Mouse (Mus musculus) neural tube, embryonic 14.5 days (tissue): Measurements from ENCODE around the gene Actl7b. TPM values are rescaled to one million over a fixed set of nuclear protein-coding genes. Genes with fewer than 3 reads are reported as not detected.

ENCODE experiments used
- ATAC-seq: fragments of 200-750 bp; cut with Nextera tagmentation; 2 replicates; pipeline ENCODE4 v1.8.0; 2017; ENCODE audit warnings: low read depth, mild to moderate bottlenecking, moderate TSS enrichment, moderate library complexity
- H3K27ac ChIP-seq: fragments of 300-500 bp; sonication (generic); 2 replicates; pipeline ENCODE4 v1.5.1; 2014; ENCODE audit warnings: low read depth, mild to moderate bottlenecking, control low read depth, low read length, moderate library complexity, mixed read lengths
- H3K27me3 ChIP-seq: fragments of 300-500 bp; sonication (generic); 2 replicates; pipeline ENCODE4 v1.6.1; 2014; ENCODE audit warnings: low read length; ENCODE audit not compliant: control insufficient read depth, insufficient read depth
- H3K36me3 ChIP-seq: fragments of 300-500 bp; sonication (generic); 2 replicates; pipeline ENCODE4 v1.6.1; 2014; ENCODE audit warnings: low read length, mixed read lengths; ENCODE audit not compliant: control insufficient read depth, insufficient read depth
- H3K4me1 ChIP-seq: fragments of 300-500 bp; sonication (generic); 2 replicates; pipeline ENCODE4 v1.6.1; 2014; ENCODE audit warnings: low read length; ENCODE audit not compliant: control insufficient read depth, insufficient read depth
- H3K4me2 ChIP-seq: fragments of 300-500 bp; sonication (generic); 2 replicates; pipeline ENCODE4 v1.6.1; 2014; ENCODE audit warnings: mild to moderate bottlenecking, low read depth, low read length, control low read depth
- H3K4me3 ChIP-seq: fragments of 300-500 bp; sonication (generic); 2 replicates; pipeline ENCODE4 v1.5.1; 2014; ENCODE audit warnings: low read depth, low read length, control low read depth, mixed read lengths
- H3K9ac ChIP-seq: fragments of 300-500 bp; sonication (generic); replicated peaks from 2 replicates; pipeline ENCODE4 v1.6.1; 2014; ENCODE audit warnings: low read depth, mild to moderate bottlenecking, control low read depth, low read length, mixed read lengths
- H3K9me3 ChIP-seq: fragments of 300-500 bp; sonication (generic); 2 replicates; pipeline ENCODE4 v1.6.1; 2016; ENCODE audit warnings: low read length; ENCODE audit not compliant: control insufficient read depth
- WGBS: fragments of 180-500 bp; shearing (Covaris S2); extraction: QIAGEN DNeasy Blood & Tissue Kit; methylation state at CpG from one replicate; pipeline ENCODE4 v1.1.7; 2014; 5-methylcytosine and 5-hydroxymethylcytosine counted together
- polyA plus RNA-seq: library from polyadenylated mRNA; unstranded; fragments of >200 nt; fragmentation: Nextera tagmentation; extraction: Ambion mirVana; gene quantifications from 2 replicates; pipeline ENCODE4 v1.2.1, GENCODE M21; 2014

The Actl7b gene
- polyA plus RNA-seq, 1 experiment from 2014 or later: not detected

DNA sequence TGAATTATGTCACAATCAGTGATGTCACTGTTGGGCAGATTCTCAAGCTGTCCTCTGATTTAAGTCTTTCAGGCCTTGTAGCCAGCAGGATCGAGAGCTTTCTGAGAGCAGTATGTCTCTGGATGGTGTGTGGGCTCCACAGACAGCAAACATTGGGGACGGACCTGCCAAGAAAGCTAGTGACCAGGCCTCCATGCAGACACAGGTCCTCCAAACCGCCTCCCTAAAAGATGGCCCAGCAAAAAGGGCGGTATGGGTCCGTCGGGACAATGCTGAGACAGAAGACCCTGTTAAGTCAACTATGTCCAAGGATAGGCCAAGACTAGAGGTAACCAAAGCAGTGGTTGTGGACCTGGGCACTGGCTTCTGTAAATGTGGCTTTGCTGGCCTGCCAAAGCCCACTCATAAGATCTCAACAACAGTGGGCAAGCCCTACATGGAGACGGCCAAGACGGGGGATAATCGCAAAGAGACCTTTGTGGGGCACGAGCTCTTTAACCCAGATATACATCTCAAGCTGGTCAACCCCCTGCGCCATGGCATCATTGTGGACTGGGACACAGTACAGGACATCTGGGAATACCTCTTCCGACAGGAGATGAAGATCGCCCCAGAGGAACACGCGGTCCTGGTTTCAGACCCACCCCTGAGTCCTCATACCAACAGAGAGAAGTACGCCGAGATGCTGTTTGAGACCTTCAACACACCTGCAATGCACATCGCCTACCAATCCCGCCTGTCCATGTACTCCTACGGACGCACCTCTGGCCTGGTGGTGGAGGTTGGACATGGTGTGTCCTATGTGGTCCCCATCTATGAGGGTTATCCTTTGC, 2.3 kb upstream of the Actl7b start, which contains the start of gene Actl7a:
Gene Actl7a (plus strand): TSS at position 51 of the 833 bp plus-strand sequence.
- H3K9me3 ChIP-seq: no peaks in the 10 kb centered on the region
- ATAC-seq: no peak
- 96% methylated on average over 21 of the region's 21 CpGs for WGBS

DNA sequence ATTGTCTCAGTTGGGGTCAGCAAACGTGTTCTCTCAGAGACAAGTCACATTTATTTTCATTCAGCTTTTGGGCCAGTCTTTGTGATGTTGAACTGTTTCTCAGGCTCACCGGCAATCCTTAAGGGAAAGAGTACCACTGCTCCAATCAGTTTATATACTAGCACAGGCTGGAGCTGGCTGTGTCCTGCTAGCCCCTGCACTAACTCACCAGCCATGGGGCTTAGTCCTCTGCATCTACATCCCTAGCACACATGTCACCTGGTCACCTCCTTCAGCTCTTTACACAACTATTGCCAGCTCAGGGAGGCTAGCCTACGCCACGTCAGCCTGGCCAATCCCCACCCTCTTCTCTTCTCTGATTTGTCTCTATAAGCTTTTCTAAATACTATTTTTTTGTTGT, 1.5 kb upstream of the Actl7b start:
- no peak overlapping the region for H3K4me2 ChIP-seq
- H3K4me3 ChIP-seq: no peak overlapping the region
- no peaks in the 10 kb centered on the region for H3K27me3 ChIP-seq
- ATAC-seq: no peak
- no peak overlapping the region for H3K27ac ChIP-seq
- no peaks in the 10 kb centered on the region for H3K9me3 ChIP-seq
- no peaks in the 10 kb centered on the region for H3K4me1 ChIP-seq
- no peak overlapping the region for H3K9ac ChIP-seq
- WGBS: 86% methylated on average over 4 of the region's 4 CpGs
- peaks cover 5% of the 10 kb centered on the region; the same call in 1 of the 2 replicates for H3K36me3 ChIP-seq

More for the DNA sequence above, 2.3 kb upstream of the Actl7b start, which contains the start of gene Actl7a:
- H3K4me2 ChIP-seq: no peak within 1 kb of the TSS
- H3K36me3 ChIP-seq: peaks cover 7% of the 10 kb centered on the region
- no peaks in the 10 kb centered on the region for H3K27me3 ChIP-seq
- no peaks in the 10 kb centered on the region for H3K4me1 ChIP-seq
- no peak within 1 kb of the TSS for H3K9ac ChIP-seq
- H3K4me3 ChIP-seq: no peak within 1 kb of the TSS
- H3K27ac ChIP-seq: no peak within 1 kb of the TSS

DNA sequence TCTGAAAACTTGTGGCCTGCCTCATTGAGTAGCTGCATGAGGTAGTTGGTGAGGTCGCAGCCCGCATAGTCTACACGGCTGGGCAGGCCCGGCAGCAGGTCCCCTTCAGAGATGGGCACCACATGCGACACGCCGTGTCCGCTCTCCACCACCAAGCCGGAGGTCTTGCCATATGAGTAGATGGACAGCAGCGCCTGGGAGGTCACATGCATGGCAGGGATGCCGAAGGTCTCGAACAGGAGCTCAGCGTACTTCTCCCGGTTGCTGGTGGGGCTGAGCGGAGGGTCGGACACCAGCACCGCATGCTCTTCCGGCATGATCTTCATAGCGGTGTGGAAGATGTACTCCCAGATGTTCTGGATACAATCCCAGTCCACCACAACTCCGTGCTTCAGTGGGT, 632 bp downstream of the Actl7b start:
- no peak for ATAC-seq
- 96% methylated on average over 20 of the region's 20 CpGs for WGBS

DNA sequence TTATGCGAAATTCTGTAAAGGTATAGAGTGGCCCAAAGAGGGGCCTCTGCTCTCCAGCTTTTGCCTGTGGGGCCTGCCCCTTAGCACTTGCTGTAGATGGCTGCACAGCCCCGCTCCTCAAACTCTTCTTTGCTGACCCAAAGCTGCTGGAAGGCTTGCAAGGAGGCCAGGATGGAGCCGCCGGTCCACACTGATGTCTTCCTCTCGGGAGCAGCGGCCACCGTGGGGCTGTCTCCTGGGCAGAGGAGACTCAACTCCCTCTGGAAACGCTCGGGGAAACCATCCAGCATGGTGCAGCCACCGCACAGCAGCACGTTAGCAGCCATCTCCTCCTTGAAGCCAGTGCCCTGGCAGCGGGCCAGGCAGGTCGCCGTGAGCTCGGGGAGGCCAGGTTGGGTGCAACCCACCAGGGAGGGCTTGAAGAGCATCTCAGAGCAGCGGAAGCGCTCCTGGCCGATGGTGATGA, 1.2 kb downstream of the Actl7b start, which contains the start of gene Gm26657:
Gene Gm26657 (plus strand): TSS at position 51 of the 466 bp plus-strand sequence.
- no peaks in the 10 kb centered on the region for H3K36me3 ChIP-seq
- WGBS: 89% methylated on average over 18 of the region's 18 CpGs

More for the DNA sequence above, 632 bp downstream of the Actl7b start:
- Histone ChIP-seq H3K36me3 (no peaks in the 10 kb centered on the region), H3K4me3 (no peak overlapping the region), H3K27ac (no peak overlapping the region), H3K9ac (no peak overlapping the region), H3K9me3 (no peaks in the 10 kb centered on the region), H3K27me3 (no peaks in the 10 kb centered on the region), H3K4me1 (no peaks in the 10 kb centered on the region), H3K4me2 (no peak overlapping the region)

DNA sequence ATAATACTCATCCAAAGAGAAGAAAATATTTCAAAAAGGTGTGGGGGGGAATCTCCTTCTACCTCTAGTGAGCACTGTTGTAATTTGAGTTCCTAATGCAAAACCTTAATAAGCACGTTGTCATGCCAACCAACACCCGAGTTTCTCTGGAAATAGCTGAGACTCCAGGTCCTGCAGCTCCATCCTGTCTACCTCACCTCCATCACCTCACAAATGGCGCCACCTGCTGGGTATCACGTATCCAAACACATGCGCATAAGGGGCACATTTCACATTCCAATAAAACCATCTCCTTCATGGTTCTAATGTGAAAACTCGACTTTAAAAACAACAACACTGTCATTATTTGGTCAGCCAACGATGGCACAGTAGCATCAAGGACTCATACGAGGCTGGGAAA, 15.4 kb downstream of the Actl7b start:
- H3K9ac ChIP-seq: no peak overlapping the region

More for the DNA sequence above, 1.2 kb downstream of the Actl7b start, which contains the start of gene Gm26657:
- no peaks in the 10 kb centered on the region for H3K4me1 ChIP-seq
- H3K27me3 ChIP-seq: no peaks in the 10 kb centered on the region
- no peak within 1 kb of the TSS for H3K4me2 ChIP-seq
- H3K27ac ChIP-seq: no peak within 1 kb of the TSS
- H3K9ac ChIP-seq: no peak within 1 kb of the TSS
- no peak within 1 kb of the TSS for H3K4me3 ChIP-seq
- no peak for ATAC-seq
- H3K9me3 ChIP-seq: no peaks in the 10 kb centered on the region

DNA sequence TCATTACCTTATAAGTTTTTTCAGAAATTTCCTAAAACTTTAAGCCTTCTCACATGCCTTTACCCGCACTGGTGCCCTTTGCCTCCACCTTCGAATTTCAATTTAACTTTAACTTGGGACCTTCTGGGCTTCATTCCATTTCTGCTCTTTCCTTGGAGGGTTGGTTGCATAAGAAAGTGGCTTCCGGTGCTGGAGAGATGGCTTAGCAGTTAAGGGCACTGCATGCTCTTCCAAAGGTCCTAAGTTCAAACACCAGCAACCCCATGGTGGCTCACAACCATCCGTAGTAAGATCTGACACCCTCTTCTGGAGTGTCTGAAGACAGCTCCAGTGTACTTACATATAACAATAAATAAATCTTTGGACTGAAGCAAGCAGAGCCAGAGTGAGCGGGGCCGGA, 18.0 kb downstream of the Actl7b start:
- ATAC-seq: no peak

More for the DNA sequence above, 15.4 kb downstream of the Actl7b start:
- H3K36me3 ChIP-seq: no peaks in the 10 kb centered on the region
- 61% methylated on average over 8 of the region's 8 CpGs for WGBS
- H3K27me3 ChIP-seq: no peaks in the 10 kb centered on the region
- no peak overlapping the region for H3K4me2 ChIP-seq
- H3K4me1 ChIP-seq: no peaks in the 10 kb centered on the region
- ATAC-seq: no peak
- no peak overlapping the region for H3K27ac ChIP-seq
- no peak overlapping the region for H3K4me3 ChIP-seq
- H3K9me3 ChIP-seq: no peaks in the 10 kb centered on the region

DNA sequence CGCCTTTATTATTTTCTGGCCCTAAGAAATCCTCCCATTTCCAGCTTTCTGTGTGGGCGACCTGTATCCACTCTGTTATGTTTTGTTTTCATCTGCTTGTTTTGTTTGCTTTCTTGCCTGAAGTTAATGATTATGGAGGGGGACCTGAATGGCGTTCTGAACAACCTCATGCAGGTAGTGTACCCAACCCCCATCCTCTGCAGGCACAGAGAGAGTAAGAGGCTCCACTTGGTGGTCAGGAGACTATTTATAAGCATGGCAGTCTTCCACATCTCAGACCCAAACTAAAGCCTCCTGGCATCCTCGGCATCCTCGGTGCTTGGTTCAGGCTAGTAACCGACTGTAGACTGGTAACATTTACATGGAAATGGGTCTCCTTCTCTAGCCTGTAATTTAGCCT, 18.9 kb downstream of the Actl7b start:
- Histone ChIP-seq H3K4me1 (no peaks in the 10 kb centered on the region), H3K4me2 (no peak overlapping the region), H3K36me3 (no peaks in the 10 kb centered on the region), H3K27me3 (no peaks in the 10 kb centered on the region), H3K27ac (no peak overlapping the region), H3K9ac (no peak overlapping the region), H3K4me3 (no peak overlapping the region), H3K9me3 (no peaks in the 10 kb centered on the region)
- 53% methylated on average over 6 of the region's 6 CpGs for WGBS
- no peak for ATAC-seq

More for the DNA sequence above, 18.0 kb downstream of the Actl7b start:
- H3K9me3 ChIP-seq: no peaks in the 10 kb centered on the region
- H3K27ac ChIP-seq: no peak overlapping the region
- WGBS: 95% methylated on average over 6 of the region's 6 CpGs
- no peaks in the 10 kb centered on the region for H3K36me3 ChIP-seq
- H3K4me2 ChIP-seq: no peak overlapping the region
- H3K4me3 ChIP-seq: no peak overlapping the region
- no peak overlapping the region for H3K9ac ChIP-seq
- H3K4me1 ChIP-seq: no peaks in the 10 kb centered on the region
- H3K27me3 ChIP-seq: no peaks in the 10 kb centered on the region

DNA sequence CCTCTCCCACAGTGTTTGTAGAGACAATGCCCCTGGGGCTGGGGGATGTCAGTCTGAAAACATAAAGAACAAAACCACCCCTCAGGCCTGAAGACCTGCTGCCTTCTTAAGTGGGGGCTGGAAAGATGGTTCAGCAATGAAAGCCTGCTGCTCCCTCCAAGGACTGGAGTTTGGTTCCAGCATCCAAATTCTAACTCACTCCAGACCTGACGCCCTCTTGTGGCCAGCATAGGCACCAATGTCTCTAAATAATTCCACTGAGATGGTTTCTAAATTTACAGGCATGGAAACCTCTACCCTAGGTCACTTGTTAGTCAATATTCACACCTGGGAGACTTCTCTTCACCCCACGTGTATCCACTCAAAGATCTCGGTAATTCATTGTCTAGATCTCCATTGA, 19.8 kb downstream of the Actl7b start:
- 39% methylated on average over 3 of the region's 3 CpGs for WGBS
- Histone ChIP-seq H3K36me3 (no peaks in the 10 kb centered on the region), H3K4me3 (no peak overlapping the region), H3K27ac (no peak overlapping the region), H3K4me2 (no peak overlapping the region), H3K9me3 (no peaks in the 10 kb centered on the region), H3K4me1 (no peaks in the 10 kb centered on the region), H3K9ac (no peak overlapping the region), H3K27me3 (no peaks in the 10 kb centered on the region)
- ATAC-seq: no peak

DNA sequence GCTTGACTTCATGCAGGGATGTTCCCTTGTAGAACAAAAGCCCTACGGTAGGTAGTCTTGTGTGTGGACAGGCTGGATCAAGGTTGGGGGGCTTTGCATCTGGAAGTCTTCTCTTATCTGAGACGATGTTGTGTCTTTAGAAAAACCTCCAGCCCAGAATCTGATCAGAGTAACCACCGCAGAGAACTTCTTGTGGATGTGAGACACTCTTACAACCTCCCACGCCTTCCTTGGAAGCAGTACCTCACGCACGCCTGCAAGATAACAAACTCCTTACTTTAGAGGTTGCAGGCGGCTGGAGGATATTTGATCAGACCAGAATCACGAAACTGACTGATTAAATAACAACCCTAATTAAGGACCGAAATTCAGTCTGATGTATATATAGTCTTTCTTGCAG, 20.8 kb downstream of the Actl7b start:
- H3K36me3 ChIP-seq: no peaks in the 10 kb centered on the region
- no peak overlapping the region for H3K4me2 ChIP-seq
- ATAC-seq: no peak
- H3K4me3 ChIP-seq: no peak overlapping the region
- no peaks in the 10 kb centered on the region for H3K9me3 ChIP-seq
- H3K9ac ChIP-seq: no peak overlapping the region
- H3K27ac ChIP-seq: no peak overlapping the region
- H3K4me1 ChIP-seq: no peaks in the 10 kb centered on the region
- WGBS: 89% methylated on average over 9 of the region's 9 CpGs
- H3K27me3 ChIP-seq: no peaks in the 10 kb centered on the region
